Mouse (Mus musculus): Measurements from ENCODE around the gene Ppcs. TPM values are rescaled to one million over a fixed set of nuclear protein-coding genes. Genes with fewer than 3 reads are reported as not detected.

Gene Ppcs
- total RNA-seq (2023): 10 to 100 TPM; 12.9 to 16.5 TPM

DNA sequence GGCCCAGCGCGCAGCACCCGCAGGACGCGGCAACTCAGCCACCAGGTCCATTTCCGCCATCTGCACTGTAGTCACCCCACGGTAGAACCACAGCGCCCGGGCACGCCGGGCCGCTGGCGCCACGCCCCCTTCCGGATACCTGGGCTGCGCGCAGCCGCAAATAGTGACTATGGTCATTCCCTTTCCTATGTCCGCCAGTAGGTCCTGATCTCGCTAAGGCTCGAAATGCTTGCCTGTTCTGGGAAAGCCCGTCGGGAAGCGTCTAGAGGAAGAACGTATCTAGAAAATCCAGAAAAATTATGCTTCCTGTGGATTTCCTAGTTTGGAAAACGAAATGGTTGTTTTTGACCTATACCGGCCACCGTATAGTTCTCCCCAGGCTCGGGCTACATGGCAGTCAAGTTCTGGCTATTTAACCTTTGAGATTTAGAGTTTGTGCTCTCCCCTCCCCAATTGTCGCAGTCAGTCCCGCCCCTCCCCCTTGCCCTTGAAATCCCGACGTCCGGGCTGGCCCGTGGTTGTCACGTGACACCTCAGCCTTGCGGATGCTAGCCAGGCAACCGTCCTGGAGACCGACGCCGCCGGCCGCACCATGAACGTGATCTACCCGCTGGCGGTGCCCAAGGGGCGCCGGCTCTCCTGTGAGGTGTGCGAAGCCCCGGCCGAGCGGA lies at the start of gene Ppcs, which contains the start of gene Zmynd12:
Gene Ppcs, minus strand, starts transcription at position 127 of the 671 bp plus-strand sequence.
Gene Zmynd12, plus strand, starts transcription at position 521 of the 671 bp plus-strand sequence.

DNA sequence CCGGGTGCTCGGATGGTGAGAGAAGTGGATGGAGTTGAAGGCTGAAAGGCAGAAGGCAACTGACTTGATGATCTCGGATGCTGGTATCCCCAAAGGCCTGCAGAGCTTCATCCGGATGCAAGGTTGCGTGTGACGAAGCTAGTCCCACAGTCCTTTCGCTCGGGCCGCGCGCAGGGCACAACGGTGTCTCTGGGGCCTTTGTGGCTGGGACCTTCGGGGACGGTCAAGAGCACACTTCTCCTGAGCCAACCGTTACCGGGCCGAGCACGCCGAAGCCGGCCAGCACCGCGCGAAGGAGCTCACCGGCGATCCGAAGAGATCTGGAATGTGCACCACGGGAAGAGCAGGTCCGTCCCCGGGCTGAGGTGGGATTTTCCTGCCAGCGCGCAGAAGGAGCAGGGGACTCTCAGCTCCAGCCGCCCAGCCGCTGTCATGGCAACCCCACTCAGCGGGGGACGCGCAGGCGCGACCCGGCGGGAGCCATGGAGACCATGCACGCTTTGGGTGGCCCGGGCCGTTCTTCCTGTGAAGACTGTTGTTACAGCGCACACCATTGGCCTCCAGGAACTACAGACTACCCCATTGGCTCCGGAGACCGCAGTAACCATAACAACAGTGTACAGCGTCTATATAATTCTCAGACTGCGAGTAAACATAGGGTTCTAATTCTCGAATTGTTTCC lies 7.0 kb downstream of the Ppcs start, which contains the start of gene Ccdc30:
Gene Ccdc30, minus strand, starts transcription at position 450 of the 682 bp plus-strand sequence.

Other genes starting within 250 kb of the Ppcs start
- 1 to 10 TPM; 7.6 to 9.6 TPM for gene Zfp691, start 248.2 kb downstream of the Ppcs start, total RNA-seq (2023)
- gene Ermap, start 232.4 kb downstream of the Ppcs start, total RNA-seq (2023): under 1 TPM; 0.26 to 0.47 TPM
- 10 to 100 TPM; 23.0 to 23.4 TPM for gene Svbp, start 227.1 kb downstream of the Ppcs start, total RNA-seq (2023)
- gene Tmem269, start 204.2 kb downstream of the Ppcs start, total RNA-seq (2023): under 1 TPM in 1 of 2 experiments, not detected in 1; 0.52 TPM
- 10 to 100 TPM; 10.3 to 21.8 TPM for gene AU022252, start 189.7 kb downstream of the Ppcs start, total RNA-seq (2023)
- gene P3h1, start 189.5 kb downstream of the Ppcs start, total RNA-seq (2023): 1 to 10 TPM; 6.0 TPM
- gene Cldn19, start 167.0 kb downstream of the Ppcs start, total RNA-seq (2023): not detected
- gene Ybx1, start 127.8 kb downstream of the Ppcs start, total RNA-seq (2023): 100 to 1,000 TPM; 400 to 420 TPM
- gene Ppih, start 101.9 kb downstream of the Ppcs start, total RNA-seq (2023): 10 to 100 TPM; 29.5 to 37.9 TPM
- under 1 TPM in 1 of 2 experiments, not detected in 1; 0.30 TPM for gene Ccdc30, start 6.9 kb downstream of the Ppcs start, total RNA-seq (2023)
- not detected for gene Zmynd12, start 394 bp upstream of the Ppcs start, total RNA-seq (2023)
- gene Rimkla, start 70.2 kb upstream of the Ppcs start, total RNA-seq (2023): not detected
- gene Foxj3, start 114.6 kb upstream of the Ppcs start, total RNA-seq (2023): 10 to 100 TPM; 69.2 to 74.4 TPM
- gene Frg2f1, start 117.1 kb upstream of the Ppcs start, total RNA-seq (2023): 10 to 100 TPM in 1 of 2 experiments, 1 to 10 TPM in 1; 7.1 to 10.2 TPM
- gene Guca2a, start 215.3 kb upstream of the Ppcs start, total RNA-seq (2023): 1 to 10 TPM; 2.0 to 3.9 TPM
- 1 to 10 TPM in 1 of 2 experiments, not detected in 1; 2.5 TPM for gene Guca2b, start 236.5 kb upstream of the Ppcs start, total RNA-seq (2023)